Mouse (Mus musculus) telencephalon, adult 2 months (tissue): ENCODE results near the gene Prpsap1.

Experiments
- DNase-seq: peaks from one replicate; pipeline ENCODE4 v3.0.0-alpha.2; 2011; ENCODE audit warnings: low read depth, low spot score

Gene Prpsap1

DNA sequence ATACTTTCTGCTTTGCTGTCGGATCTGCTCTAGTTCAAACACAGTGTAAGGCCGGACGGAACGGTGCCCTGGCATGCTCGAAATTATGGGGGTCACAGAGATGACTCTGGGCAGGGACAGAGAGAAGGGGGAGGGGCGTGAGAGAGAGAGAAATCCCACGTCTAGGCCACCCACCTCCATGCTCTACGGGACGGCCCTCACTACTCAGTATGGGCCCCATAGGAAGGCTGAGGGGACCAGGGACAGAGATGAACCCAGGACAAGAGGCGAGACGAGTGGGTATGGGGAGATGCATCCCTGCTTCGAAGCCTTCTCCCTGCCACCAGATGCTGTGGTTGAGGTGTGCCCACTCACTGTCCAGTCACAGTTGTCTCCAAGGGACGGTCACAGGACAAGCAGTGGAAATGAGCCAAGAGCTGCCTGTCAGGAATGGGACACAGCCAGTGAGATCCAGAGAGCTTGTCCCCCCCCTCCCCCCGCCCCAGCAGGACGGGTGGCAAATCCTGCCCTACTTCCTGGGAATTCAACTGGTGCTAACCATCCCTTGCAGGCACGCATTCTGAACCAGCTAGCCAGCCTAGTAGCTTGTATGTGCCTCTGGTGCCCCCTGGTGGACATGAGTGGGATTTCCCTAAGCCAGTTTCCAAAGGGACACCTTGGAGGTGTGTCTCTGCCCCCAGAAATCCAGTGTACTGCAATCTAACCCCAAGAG is 48.2 kb downstream of the Prpsap1 start:
- DNase-seq = peak; percentile 49

GRCm38 (mm10) chr11:116443935-116444334 is 50.1 kb downstream of the Prpsap1 start:
- DNase-seq = no peak

GRCm38 (mm10) chr11:116443311-116443710 is 50.7 kb downstream of the Prpsap1 start:
- no peak for DNase-seq

GRCm38 (mm10) chr11:116442867-116443177 is 51.2 kb downstream of the Prpsap1 start:
- DNase-seq = no peak

DNA sequence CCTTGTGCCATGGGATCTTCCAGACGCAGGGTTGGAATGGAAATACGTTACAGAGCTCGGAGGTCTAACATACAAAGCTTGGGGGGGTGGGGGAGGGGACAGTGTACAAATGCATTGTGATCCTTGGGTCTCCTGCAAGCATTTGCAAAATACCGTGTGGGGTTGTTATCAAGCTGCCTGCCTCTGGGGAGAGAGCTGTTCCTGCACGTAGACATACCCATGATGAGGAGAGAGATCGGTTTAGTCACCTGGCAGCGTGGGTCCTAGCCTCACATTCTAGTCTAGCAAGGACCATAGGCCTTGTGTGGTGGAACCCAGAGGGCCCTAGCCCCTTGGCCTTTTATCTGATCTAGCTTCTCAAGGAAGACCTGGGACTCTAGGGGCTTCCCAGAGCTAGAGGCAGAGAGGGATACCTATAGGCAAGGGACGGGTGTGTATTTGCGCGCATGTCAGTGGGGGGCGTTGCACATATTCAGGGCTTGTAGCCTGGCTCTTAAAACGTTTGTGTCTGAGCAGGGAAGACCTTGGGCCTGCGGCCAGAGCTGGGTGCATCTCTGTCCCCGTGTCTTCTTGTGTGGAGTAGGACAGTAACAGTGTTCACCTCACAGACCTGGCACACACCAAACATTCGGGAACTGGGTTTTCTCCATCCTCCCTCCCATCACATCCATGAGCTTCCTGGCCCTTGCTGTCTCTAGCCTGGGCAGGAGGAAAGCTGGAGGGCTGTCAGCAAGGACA is 51.7 kb downstream of the Prpsap1 start:
- DNase-seq = no peak

DNA sequence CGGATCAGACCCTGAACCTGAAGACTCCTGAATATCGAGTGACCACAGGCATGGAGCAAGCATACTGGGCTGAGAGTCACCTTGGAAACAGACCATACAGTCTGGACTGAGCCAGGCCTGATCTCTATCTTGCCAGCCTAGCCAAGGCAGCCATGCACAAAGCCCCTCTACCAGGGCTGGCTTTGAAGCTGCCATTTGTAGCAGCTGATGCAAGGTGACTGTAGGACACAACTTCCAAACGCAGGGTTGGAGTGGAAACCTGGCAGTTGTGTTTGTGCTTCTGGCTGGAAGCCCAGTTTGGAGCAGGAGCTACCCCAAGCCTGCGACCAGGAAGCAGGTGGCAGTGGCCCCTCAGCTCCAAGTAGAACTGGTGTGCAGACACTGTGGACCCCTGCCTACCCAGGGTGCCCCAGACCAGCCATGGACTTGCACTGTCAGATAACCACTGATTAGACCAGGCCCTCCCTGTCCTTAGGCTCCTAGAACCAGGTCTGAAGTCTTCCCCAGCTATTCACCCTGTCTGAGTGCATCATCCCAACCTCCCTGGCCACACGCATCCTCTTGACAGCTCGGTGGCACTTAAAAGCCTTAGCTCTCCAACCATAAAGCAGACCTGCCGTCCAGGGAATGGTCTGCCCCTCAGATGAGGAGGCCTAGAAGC is 53.5 kb downstream of the Prpsap1 start:
- no peak for DNase-seq

- no peak for DNase-seq
Measured at GRCm38 (mm10) chr11:116439269-116440240, 54.4 kb downstream of the Prpsap1 start.

GRCm38 (mm10) chr11:116437541-116437940 is 56.5 kb downstream of the Prpsap1 start:
- no peak for DNase-seq

- DNase-seq = no peak
Measured at GRCm38 (mm10) chr11:116436725-116437331, 57.2 kb downstream of the Prpsap1 start.

- DNase-seq = no peak
Measured at GRCm38 (mm10) chr11:116435992-116436724, 57.8 kb downstream of the Prpsap1 start.

DNA sequence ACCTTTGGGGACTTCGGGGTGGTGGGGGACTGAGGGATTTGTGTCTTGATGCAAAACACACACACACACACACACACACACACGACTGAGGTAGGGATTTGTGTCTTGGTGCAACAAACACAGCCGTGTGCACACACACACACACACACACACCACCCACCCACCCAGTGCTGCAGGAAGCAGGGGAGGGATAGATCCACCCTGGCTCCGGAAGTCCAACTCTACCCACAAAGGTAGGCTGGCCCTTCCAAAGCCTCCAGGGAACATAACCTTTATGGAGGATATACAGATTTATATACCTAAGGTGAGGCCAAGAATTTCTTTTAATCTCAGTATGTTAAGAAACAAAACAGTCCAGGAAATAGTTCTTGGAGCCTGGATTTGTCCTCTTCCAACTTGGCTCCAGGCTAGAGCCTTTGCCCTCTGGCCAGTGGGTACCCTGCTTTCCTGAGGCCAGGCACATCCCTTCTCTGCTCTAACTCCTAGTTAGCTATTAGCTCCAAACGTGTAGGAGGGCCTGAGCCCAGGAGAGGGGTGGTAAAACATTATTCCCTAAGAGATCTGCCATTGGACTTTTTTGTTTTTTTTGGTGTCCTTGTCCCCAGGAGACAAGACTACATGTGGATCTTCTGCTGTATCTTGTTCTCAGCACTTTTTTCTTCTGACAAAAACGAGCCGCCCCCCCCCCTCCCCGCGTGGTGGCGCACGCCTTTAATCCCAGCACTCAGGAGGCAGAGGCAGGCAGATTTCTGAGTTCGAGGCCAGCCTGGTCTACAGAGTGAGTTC is 58.8 kb downstream of the Prpsap1 start:
- DNase-seq = no peak

DNA sequence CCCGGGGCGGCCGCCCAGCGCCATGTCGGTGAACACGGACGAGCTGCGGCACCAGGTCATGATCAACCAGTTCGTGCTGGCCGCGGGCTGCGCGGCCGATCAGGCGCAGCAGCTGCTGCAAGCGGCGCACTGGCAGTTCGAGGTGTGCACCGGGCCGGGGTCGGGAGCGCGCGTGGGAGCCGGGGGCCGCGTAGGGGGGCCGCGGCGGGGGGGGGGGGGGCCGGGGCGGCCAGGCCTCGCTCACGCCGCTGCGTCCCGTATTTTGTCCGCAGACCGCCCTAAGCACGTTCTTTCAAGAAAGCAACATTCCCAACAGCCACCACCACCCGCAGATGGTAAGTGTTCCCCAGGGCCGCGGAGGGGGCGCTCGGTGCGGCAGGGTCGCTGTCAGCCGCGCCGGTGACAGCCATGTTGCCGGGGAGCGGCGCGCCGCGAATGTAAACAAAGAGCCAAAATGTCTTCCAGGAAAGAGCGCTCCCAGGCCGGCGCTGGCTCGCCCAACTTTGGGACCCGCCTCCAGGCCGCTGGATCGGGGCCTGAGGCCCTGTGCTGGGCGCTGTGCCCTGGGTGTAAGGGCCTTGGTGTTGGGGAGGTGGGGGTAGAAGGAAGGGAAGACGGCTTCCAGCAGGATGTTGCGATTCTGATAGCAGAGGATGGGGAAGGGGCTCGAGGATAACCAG is 59.6 kb downstream of the Prpsap1 start:
- no peak for DNase-seq

GRCm38 (mm10) chr11:116433356-116434286 is 60.4 kb downstream of the Prpsap1 start, which contains the start of gene Ubald2:
Ubald2 (plus strand) TSS chr11:116434094.
- peak; percentile 99 for DNase-seq

DNA sequence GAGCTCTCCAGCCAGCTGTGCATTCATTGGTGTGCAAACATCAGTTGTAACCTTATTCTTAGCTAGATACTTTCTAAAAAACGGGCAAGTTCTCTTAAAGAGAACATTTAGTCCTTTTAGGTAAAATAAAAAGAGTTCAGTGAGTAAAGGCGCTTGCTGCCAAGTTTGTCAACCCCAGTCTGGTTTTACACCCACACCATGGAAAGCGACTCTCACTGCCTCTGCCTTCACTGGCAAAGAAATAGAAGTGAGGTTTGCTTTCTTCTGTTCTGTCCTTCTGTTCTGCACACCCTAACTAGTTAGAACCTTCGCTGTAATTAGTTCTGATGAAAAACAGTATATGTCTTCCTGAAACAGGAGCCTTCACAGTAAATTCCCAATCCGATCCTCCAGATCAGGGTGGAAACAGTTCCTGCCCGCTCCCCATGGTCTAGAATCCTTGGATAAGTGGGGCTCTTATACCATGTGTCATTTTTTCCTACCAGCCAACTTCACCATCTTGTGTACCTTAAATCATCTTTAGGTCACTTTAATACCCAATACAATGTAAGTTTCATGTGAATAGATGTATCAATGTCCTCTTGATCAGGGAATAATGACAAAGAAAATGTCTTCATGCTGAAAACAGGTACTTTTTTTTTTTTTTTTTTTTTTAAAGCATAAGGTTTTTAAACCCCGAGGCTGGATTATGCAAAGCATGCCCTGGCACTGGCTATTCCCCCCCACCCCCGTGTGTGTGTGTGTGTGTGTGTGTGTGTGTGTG is 61.2 kb downstream of the Prpsap1 start:
- DNase-seq = peak; percentile 90

GRCm38 (mm10) chr11:116432127-116432526 is 61.9 kb downstream of the Prpsap1 start:
- no peak for DNase-seq

GRCm38 (mm10) chr11:116431428-116432077 is 62.4 kb downstream of the Prpsap1 start:
- DNase-seq = no peak
